Mouse (Mus musculus): ENCODE results near the gene Cd59a. TPM values are rescaled to one million over a fixed set of nuclear protein-coding genes. Genes with fewer than 3 reads are reported as not detected.

Gene Cd59a
- polyA plus RNA-seq, 1 experiment from 2014 or later: 17.8 TPM

GRCm38 (mm10) chr2:104130969-104131368 is 35.4 kb downstream of the Cd59a start:
- DNase-seq (peak; percentile 65), ATAC-seq (ENCODE audit: insufficient read depth) (no peak)
- peak; percentile 66 for TF ChIP-seq CTCF (IDR thresholded peaks at IDR 0.05; ENCODE audit: low read depth)
- Histone ChIP-seq H3K9ac (no peak overlapping the region), H3K4me1 (ENCODE audit: insufficient read depth) (no peaks in the 10 kb centered on the region), H3K9me3 (ENCODE audit: low read depth, low read length) (no peaks in the 10 kb centered on the region), H3K27me3 (ENCODE audit: insufficient read depth, low read length) (no peaks in the 10 kb centered on the region), H3K36me3 (ENCODE audit: insufficient read depth) (no peaks in the 10 kb centered on the region), H3K4me3 (ENCODE audit: low read depth, low read length) (no peak overlapping the region), H3K27ac (ENCODE audit: low read depth) (no peak overlapping the region), H3K4me2 (no peak overlapping the region)
- WGBS: 72% methylated on average over 3 of the region's 3 CpGs

- ATAC-seq (ENCODE audit: insufficient read depth): no peak
- Histone ChIP-seq H3K9me3 (ENCODE audit: low read depth, low read length) (no peaks in the 10 kb centered on the region), H3K4me1 (ENCODE audit: insufficient read depth) (no peaks in the 10 kb centered on the region), H3K27ac (ENCODE audit: low read depth) (no peak overlapping the region), H3K4me3 (ENCODE audit: low read depth, low read length) (no peak overlapping the region), H3K36me3 (ENCODE audit: insufficient read depth) (no peaks in the 10 kb centered on the region), H3K4me2 (no peak overlapping the region), H3K27me3 (ENCODE audit: insufficient read depth, low read length) (no peaks in the 10 kb centered on the region), H3K9ac (no peak overlapping the region)
- no peak for TF ChIP-seq CTCF (IDR thresholded peaks at IDR 0.05; ENCODE audit: low read depth)
- DNase-seq: no peak
- 66% methylated on average over 7 of the region's 7 CpGs for WGBS
Measured at GRCm38 (mm10) chr2:104132266-104132859, 36.8 kb downstream of the Cd59a start.

- Histone ChIP-seq H3K36me3 (ENCODE audit: insufficient read depth) (no peaks in the 10 kb centered on the region), H3K4me3 (ENCODE audit: low read depth, low read length) (no peak overlapping the region), H3K27me3 (ENCODE audit: insufficient read depth, low read length) (no peaks in the 10 kb centered on the region), H3K9me3 (ENCODE audit: low read depth, low read length) (no peaks in the 10 kb centered on the region), H3K9ac (no peak overlapping the region), H3K27ac (ENCODE audit: low read depth) (no peak overlapping the region), H3K4me2 (no peak overlapping the region), H3K4me1 (ENCODE audit: insufficient read depth) (no peaks in the 10 kb centered on the region)
- DNase-seq: peak; percentile 29
- no peak for TF ChIP-seq CTCF (IDR thresholded peaks at IDR 0.05; ENCODE audit: low read depth)
- WGBS: 9% methylated on average over 12 of the region's 12 CpGs
- no peak for ATAC-seq (ENCODE audit: insufficient read depth)
Measured at GRCm38 (mm10) chr2:104133042-104133810, 37.6 kb downstream of the Cd59a start.

GRCm38 (mm10) chr2:104134150-104135056 is 38.8 kb downstream of the Cd59a start:
- H3K27ac ChIP-seq (ENCODE audit: low read depth): no peak overlapping the region
- H3K9ac ChIP-seq: no peak overlapping the region
- H3K27me3 ChIP-seq (ENCODE audit: insufficient read depth, low read length): no peaks in the 10 kb centered on the region
- no peaks in the 10 kb centered on the region for H3K4me1 ChIP-seq (ENCODE audit: insufficient read depth)
- H3K4me3 ChIP-seq (ENCODE audit: low read depth, low read length): no peak overlapping the region
- H3K4me2 ChIP-seq: no peak overlapping the region
- TF ChIP-seq CTCF (IDR thresholded peaks at IDR 0.05; ENCODE audit: low read depth): peak; percentile 96
- peak; percentile 90 for DNase-seq
- H3K36me3 ChIP-seq (ENCODE audit: insufficient read depth): no peaks in the 10 kb centered on the region
- 39% methylated on average over 8 of the region's 8 CpGs for WGBS
- peak; percentile 41; the same call in 1 of the 2 replicates for ATAC-seq (ENCODE audit: insufficient read depth)
- H3K9me3 ChIP-seq (ENCODE audit: low read depth, low read length): no peaks in the 10 kb centered on the region

GRCm38 (mm10) chr2:104135920-104136319 is 40.3 kb downstream of the Cd59a start:
- H3K4me1 ChIP-seq (ENCODE audit: insufficient read depth): no peaks in the 10 kb centered on the region
- H3K9me3 ChIP-seq (ENCODE audit: low read depth, low read length): no peaks in the 10 kb centered on the region
- no peak overlapping the region for H3K9ac ChIP-seq
- no peaks in the 10 kb centered on the region for H3K27me3 ChIP-seq (ENCODE audit: insufficient read depth, low read length)
- ATAC-seq (ENCODE audit: insufficient read depth) (no peak), DNase-seq (no peak)
- no peak overlapping the region for H3K27ac ChIP-seq (ENCODE audit: low read depth)
- H3K4me2 ChIP-seq: no peak overlapping the region
- 25% methylated on average over 2 of the region's 2 CpGs for WGBS
- no peak for TF ChIP-seq CTCF (IDR thresholded peaks at IDR 0.05; ENCODE audit: low read depth)
- H3K4me3 ChIP-seq (ENCODE audit: low read depth, low read length): no peak overlapping the region
- no peaks in the 10 kb centered on the region for H3K36me3 ChIP-seq (ENCODE audit: insufficient read depth)

GRCm38 (mm10) chr2:104142140-104142539 is 46.5 kb downstream of the Cd59a start:
- Histone ChIP-seq H3K27me3 (ENCODE audit: insufficient read depth, low read length) (no peaks in the 10 kb centered on the region), H3K36me3 (ENCODE audit: insufficient read depth) (no peaks in the 10 kb centered on the region), H3K9me3 (ENCODE audit: low read depth, low read length) (no peaks in the 10 kb centered on the region), H3K4me3 (ENCODE audit: low read depth, low read length) (no peak overlapping the region), H3K27ac (ENCODE audit: low read depth) (no peak overlapping the region), H3K9ac (no peak overlapping the region), H3K4me1 (ENCODE audit: insufficient read depth) (no peaks in the 10 kb centered on the region), H3K4me2 (no peak overlapping the region)
- 81% methylated on average over 8 of the region's 8 CpGs for WGBS
- ATAC-seq (ENCODE audit: insufficient read depth): no peak
- no peak for TF ChIP-seq CTCF (IDR thresholded peaks at IDR 0.05; ENCODE audit: low read depth)
- DNase-seq: no peak

- Histone ChIP-seq H3K4me2 (no peak overlapping the region), H3K9me3 (ENCODE audit: low read depth, low read length) (no peaks in the 10 kb centered on the region), H3K9ac (no peak overlapping the region)
Measured at GRCm38 (mm10) chr2:104144004-104144403, 48.4 kb downstream of the Cd59a start.

More at GRCm38 (mm10) chr2:104144004-104144403, 48.4 kb downstream of the Cd59a start:
- H3K4me1 ChIP-seq (ENCODE audit: insufficient read depth): no peaks in the 10 kb centered on the region
- no peak for ATAC-seq (ENCODE audit: insufficient read depth)
- no peak overlapping the region for H3K4me3 ChIP-seq (ENCODE audit: low read depth, low read length)
- 82% methylated on average over 12 of the region's 12 CpGs for WGBS
- no peaks in the 10 kb centered on the region for H3K27me3 ChIP-seq (ENCODE audit: insufficient read depth, low read length)
- DNase-seq: no peak
- TF ChIP-seq CTCF (IDR thresholded peaks at IDR 0.05; ENCODE audit: low read depth): no peak
- no peak overlapping the region for H3K27ac ChIP-seq (ENCODE audit: low read depth)
- no peaks in the 10 kb centered on the region for H3K36me3 ChIP-seq (ENCODE audit: insufficient read depth)
